Mouse (Mus musculus): ENCODE results near the gene Gm20809.
"Not testable (repeated sequence)": the region's sequence is repeated elsewhere in the genome, so short reads cannot be mapped to it uniquely, and the experiment has no call there.

Gene Gm20809

DNA sequence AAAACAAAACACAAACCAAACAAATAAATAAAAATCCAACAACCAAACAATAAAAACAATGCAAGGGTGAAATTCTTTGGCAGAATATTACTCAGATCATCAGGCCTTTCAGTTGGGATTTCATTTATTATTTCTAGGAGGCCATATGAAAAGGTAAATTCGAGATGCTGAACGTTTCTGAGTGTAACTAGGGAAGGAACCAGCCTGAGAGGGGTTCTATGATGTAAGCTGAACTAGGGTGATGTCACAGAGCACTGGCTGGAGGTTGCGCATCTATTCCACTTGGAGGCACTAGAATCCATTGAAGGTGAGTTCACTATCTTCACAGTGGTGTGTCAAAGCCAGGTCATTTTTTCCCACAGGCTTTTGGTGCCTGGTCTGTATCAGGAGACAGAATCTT is at the start of gene Gm20809:
Gene Gm20809, plus strand, starts transcription at position 301 of the 400 bp plus-strand sequence.
- not testable (repeated sequence) for DNase-seq (ENCODE audit: low read depth in 1 of 2, low spot score in 2 of 2)
